Mouse (Mus musculus) C2C12 (cell line): ENCODE measurements at regions not wholly inside any gene's neighbourhood (a gene's known extent, or its start where the extent isn't known, plus 50 kb on each side); places are given as distances from the start of the nearest gene placed in this dataset.

Experiments used
- CEBPB ChIP-seq: IDR thresholded peaks from one replicate; pipeline ENCODE4 v1.6.1; 2011; ENCODE audit warnings: low read depth, mild to moderate bottlenecking, control low read depth, moderate library complexity
- CTCF ChIP-seq: IDR thresholded peaks from one replicate; pipeline ENCODE4 v1.5.1; 2011; ENCODE audit not compliant: control insufficient read depth, insufficient read depth, insufficient read length
- FOSL1 ChIP-seq: IDR thresholded peaks from one replicate; pipeline ENCODE4 v1.8.0; 2011; ENCODE audit warnings: mild to moderate bottlenecking, low read length; ENCODE audit not compliant: poor library complexity, insufficient read depth, severe bottlenecking
- MAX ChIP-seq: IDR thresholded peaks from one replicate; pipeline ENCODE4 v1.6.1; 2011; ENCODE audit warnings: mild to moderate bottlenecking, control low read depth
- MYOD1 ChIP-seq: IDR thresholded peaks from one replicate; pipeline ENCODE4 v1.6.1; 2011; ENCODE audit warnings: low read depth; ENCODE audit not compliant: control insufficient read depth, insufficient read length
- MYOG ChIP-seq: IDR thresholded peaks from one replicate; pipeline ENCODE4 v1.6.1; 2011; ENCODE audit not compliant: control insufficient read depth, insufficient read length; ENCODE audit errors: extremely low read depth
- USF1 ChIP-seq: IDR thresholded peaks from one replicate; pipeline ENCODE4 v1.6.1; 2011; ENCODE audit warnings: low read depth, mild to moderate bottlenecking, control low read depth, moderate library complexity

DNA sequence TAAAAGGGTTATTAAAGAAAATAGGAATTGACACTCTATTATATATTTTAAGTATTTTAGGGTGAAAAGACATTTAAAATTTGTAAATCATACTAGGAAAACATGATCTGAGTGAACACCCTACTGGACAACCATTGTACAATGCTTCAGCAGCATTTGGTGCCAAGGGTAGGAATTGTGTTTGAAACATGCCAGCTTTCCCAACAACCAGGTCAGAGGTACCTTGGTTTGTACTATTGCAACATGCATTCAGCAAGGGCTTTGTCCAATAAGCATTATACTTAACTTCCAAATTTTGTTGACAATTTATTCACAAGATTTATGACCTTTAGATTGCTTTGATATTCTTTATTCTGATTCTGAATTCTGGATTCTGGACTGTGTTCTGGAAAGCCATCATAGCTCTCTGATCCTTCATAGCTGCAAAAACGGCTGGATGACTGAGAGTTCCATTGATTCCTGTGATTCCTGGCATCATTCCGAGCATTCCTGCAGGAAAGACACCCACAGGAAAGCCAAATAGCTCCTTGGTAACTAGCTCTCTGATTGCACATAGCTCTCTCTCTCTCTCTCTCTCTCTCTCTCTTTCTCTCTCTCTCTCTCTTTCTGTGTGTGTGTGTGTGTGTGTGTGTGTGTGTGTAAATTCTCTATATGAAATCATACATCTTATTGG lies 124.1 kb upstream of the Mtap start:
- TF ChIP-seq CTCF (no peak), MYOD1 (no peak), CEBPB (no peak), USF1 (no peak), MAX (no peak), MYOG (no peak), FOSL1 (no peak)
